Comparison of ENCODE assay signal across 14 mouse cellular contexts in the genomic region with DNA sequence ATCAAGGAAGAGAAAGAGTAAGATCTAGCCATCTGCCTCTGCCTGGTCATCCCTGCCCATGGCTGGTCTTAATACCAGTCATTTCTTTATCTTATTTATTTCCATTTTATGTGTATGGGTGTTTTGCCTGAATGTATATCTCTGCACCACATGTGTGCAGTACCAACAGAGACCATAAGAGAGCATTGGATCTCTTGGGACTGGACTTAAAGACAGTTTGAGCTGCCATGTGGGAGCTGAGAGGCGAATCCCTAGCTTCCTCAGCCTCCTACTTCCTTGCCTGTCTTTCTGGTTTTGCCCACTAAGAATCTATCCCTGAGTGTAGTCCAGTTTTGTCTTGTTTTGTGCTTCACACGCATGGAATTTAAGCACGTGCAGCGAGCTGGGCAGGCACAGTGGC.
"Had no signal": no experiment of that assay in that cellular context is flagged by ENCODE, and none has a peak within 500 bp of the region (broad histone marks: within the 10 kb centered on the region; RNA-seq: fewer than 3 reads in every experiment).

No protein-coding gene starts in this region.

- DNase-seq: kidney, adult 18-20 months; kidney, postnatal 14 days; layer of hippocampus, postnatal 36 days; liver, embryonic 13.5 days; lung, adult 18-20 months; lung, postnatal 14 days; retina, postnatal 1 day; right cerebral cortex, postnatal 4 days; thymus, postnatal 36 days had no signal

- H3K4me2 ChIP-seq: limb, embryonic 15.5 days; liver, embryonic 13.5 days; midbrain, embryonic 13.5 days; neural tube, embryonic 12.5 days; stomach, embryonic 15.5 days had no signal

- H3K27ac ChIP-seq: limb, embryonic 15.5 days; liver, embryonic 13.5 days; midbrain, embryonic 13.5 days; neural tube, embryonic 12.5 days; stomach, embryonic 15.5 days had no signal

- H3K4me3 ChIP-seq: limb, embryonic 15.5 days; liver, embryonic 13.5 days; midbrain, embryonic 13.5 days; myocyte; neural tube, embryonic 12.5 days; stomach, embryonic 15.5 days had no signal

- ATAC-seq: midbrain, embryonic 13.5 days had no signal

- H3K36me3 ChIP-seq: limb, embryonic 15.5 days; liver, embryonic 13.5 days; midbrain, embryonic 13.5 days; neural tube, embryonic 12.5 days; stomach, embryonic 15.5 days had no signal

- H3K27me3 ChIP-seq: limb, embryonic 15.5 days; liver, embryonic 13.5 days; midbrain, embryonic 13.5 days; neural tube, embryonic 12.5 days; stomach, embryonic 15.5 days had no signal

- H3K4me1 ChIP-seq: liver, embryonic 13.5 days; midbrain, embryonic 13.5 days; neural tube, embryonic 12.5 days; stomach, embryonic 15.5 days had no signal

- H3K9ac ChIP-seq: limb, embryonic 15.5 days; liver, embryonic 13.5 days; midbrain, embryonic 13.5 days; neural tube, embryonic 12.5 days; stomach, embryonic 15.5 days had no signal

- H3K9me3 ChIP-seq: limb, embryonic 15.5 days; liver, embryonic 13.5 days; midbrain, embryonic 13.5 days; neural tube, embryonic 12.5 days; stomach, embryonic 15.5 days had no signal
